Mouse (Mus musculus): Measurements from ENCODE around the gene Cdkal1.

- TF ChIP-seq CTCF (conservative IDR thresholded peaks at IDR 0.05; ENCODE audit: insufficient read depth, insufficient read length, low read depth, low read length): no peak
- TF ChIP-seq POLR2A (IDR thresholded peaks at IDR 0.05; ENCODE audit: low read depth, low read length): no peak
Observed at GRCm38 (mm10) chr13:29779116-29779515, 76.4 kb downstream of the Cdkal1 start.
